Mouse (Mus musculus) neural tube, embryonic 12.5 days (tissue): Measurements from ENCODE around the gene Pld3. TPM values are rescaled to one million over a fixed set of nuclear protein-coding genes. Genes with fewer than 3 reads are reported as not detected.

ENCODE experiments used
- ATAC-seq: fragments of 200-750 bp; cut with Nextera tagmentation; 2 replicates; pipeline ENCODE4 v1.8.0; 2017; ENCODE audit warnings: low read depth, mild to moderate bottlenecking, moderate TSS enrichment, moderate library complexity; ENCODE audit not compliant: low FRiP score
- H3K27ac ChIP-seq: fragments of 300-500 bp; sonication (generic); 2 replicates; pipeline ENCODE4 v1.5.1; 2016
- H3K27me3 ChIP-seq: fragments of 300-500 bp; sonication (generic); replicated peaks from 2 replicates; pipeline ENCODE4 v1.6.1; 2016; ENCODE audit warnings: mild to moderate bottlenecking
- H3K36me3 ChIP-seq: fragments of 300-500 bp; sonication (generic); 2 replicates; pipeline ENCODE4 v1.6.1; 2016; ENCODE audit warnings: mild to moderate bottlenecking
- H3K4me1 ChIP-seq: fragments of 300-500 bp; sonication (generic); 2 replicates; pipeline ENCODE4 v1.6.1; 2016
- H3K4me2 ChIP-seq: fragments of 300-500 bp; sonication (generic); replicated peaks from 2 replicates; pipeline ENCODE4 v1.6.1; 2016; ENCODE audit warnings: mild to moderate bottlenecking
- H3K4me3 ChIP-seq: fragments of 300-500 bp; sonication (generic); 2 replicates; pipeline ENCODE4 v1.5.1; 2016
- H3K9ac ChIP-seq: fragments of 300-500 bp; sonication (generic); 2 replicates; pipeline ENCODE4 v1.6.1; 2016; ENCODE audit warnings: mild to moderate bottlenecking
- H3K9me3 ChIP-seq: fragments of 300-500 bp; sonication (generic); 2 replicates; pipeline ENCODE4 v1.6.1; 2016; ENCODE audit warnings: mild to moderate bottlenecking
- WGBS: fragments of 180-500 bp; shearing (Covaris S2); methylation state at CpG from one replicate; pipeline ENCODE4 v1.1.7; 2016; 5-methylcytosine and 5-hydroxymethylcytosine counted together
- polyA plus RNA-seq: library from polyadenylated mRNA; unstranded; fragments of >200 nt; fragmentation: Nextera tagmentation; extraction: Ambion mirVana; gene quantifications from 2 replicates; pipeline ENCODE4 v1.2.1, GENCODE M21; 2016

Pld3 gene
- polyA plus RNA-seq, 1 experiment from 2014 or later, result 91.3 TPM

GRCm38 (mm10) chr7:27487740-27488268, 65.2 kb downstream of the Pld3 start:
- Histone ChIP-seq H3K27me3 (no peaks in the 10 kb centered on the region), H3K36me3 (no peaks in the 10 kb centered on the region), H3K4me1 (peaks cover 24% of the 10 kb centered on the region), H3K27ac (no peak overlapping the region), H3K9me3 (no peaks in the 10 kb centered on the region), H3K4me2 (peak overlapping the region; percentile 63), H3K4me3 (peak overlapping the region; percentile 77), H3K9ac (peak overlapping the region; percentile 79)
- under 1% methylated on average over 13 of the region's 13 CpGs for WGBS
- peak; percentile 2; the same call in 1 of the 2 replicates for ATAC-seq

DNA sequence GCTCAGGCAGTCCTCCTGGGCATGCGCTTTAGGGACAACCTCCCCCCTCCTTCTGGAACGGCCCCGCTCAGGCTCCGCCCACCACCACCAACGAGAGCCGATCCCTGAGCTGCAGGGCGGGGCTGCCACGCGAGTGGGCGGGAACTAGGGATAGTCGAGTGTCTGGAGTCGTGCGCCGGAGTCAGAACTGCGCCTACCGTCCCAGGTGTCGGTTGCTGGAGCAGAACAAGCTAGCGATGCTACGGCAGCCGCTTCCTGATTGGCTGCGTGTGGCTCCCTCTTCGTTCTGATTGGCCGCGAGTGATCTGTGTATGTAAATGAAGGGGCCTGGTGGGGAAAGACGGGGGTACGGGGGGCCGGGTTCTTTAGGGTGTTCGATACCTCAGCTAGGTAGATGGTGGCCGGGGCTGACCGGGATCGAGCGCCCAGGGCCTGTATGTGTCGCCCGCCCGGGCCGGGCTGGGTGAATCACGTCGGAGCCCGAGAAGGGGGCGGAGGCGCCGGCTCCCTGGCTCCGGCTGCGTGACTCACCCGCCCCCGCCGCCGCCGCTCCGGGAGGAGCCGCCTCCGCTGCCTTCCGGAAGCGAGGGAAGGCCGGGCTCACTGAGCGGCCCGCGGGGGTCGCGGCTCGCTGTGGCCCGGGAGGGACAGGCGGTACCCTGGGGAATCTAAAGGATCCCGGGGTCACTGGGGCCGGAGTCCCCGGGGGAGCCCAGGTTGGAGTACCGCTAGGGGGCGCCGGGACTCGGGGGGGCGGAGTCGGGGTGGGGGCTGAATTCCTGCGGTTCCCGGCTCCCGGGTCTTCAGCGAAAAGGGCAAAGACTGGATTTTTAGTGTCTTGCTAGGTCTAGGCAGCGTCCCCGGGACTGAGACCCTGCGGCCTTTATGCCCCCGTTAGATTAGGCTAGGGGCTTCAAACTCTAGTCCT, 66.0 kb downstream of the Pld3 start, which contains the start of gene Sertad1:
Sertad1 (plus strand) TSS at position 141 of the 928 bp plus-strand sequence.
- H3K9ac ChIP-seq, result peak within 1 kb of the TSS; percentile 79
- no peaks in the 10 kb centered on the region for H3K9me3 ChIP-seq
- ATAC-seq, result peak; percentile 96
- H3K4me3 ChIP-seq, result peak within 1 kb of the TSS; percentile 77
- no peaks in the 10 kb centered on the region for H3K36me3 ChIP-seq
- H3K27ac ChIP-seq, result peak within 1 kb of the TSS; percentile 85
- H3K4me1 ChIP-seq, result peaks cover 24% of the 10 kb centered on the region
- peak within 1 kb of the TSS; percentile 63 for H3K4me2 ChIP-seq
- WGBS, result under 1% methylated on average over 80 of the region's 80 CpGs
- H3K27me3 ChIP-seq, result no peaks in the 10 kb centered on the region

DNA sequence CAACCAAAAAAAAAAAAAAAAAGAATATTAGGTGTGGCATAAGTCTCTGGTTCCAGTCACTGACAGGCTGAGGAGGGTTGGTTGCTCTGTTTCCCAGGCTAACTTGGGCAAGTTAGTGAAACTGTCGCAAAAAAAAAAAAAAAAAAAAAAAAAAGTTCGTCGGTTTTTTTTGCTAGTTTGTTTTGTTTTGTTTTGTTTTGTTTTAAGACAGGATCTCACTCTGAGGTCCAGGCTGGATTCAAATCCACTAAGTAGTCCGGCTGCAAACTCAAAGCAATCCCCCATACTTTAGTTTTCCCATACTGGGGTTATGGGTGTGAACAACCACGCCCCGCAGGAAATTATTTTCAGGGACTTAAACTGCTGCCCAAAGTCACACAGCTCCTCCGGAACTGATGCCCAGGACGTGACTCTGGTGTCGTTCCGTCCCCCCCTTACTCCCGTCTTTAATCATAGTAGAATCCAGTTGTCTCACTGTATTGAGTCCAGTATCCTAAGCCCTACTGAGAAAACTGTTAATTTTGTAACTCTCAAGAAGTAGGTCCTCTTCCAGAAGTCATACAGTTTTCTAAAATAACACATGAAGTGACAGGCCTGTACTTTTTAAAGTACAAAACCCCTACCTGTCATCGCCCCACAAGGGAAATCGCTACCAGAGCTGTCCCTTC, 66.8 kb downstream of the Pld3 start:
- Histone ChIP-seq H3K4me3 (peak overlapping the region; percentile 77), H3K27me3 (no peaks in the 10 kb centered on the region), H3K9ac (0 out of 2 replicates have a peak overlapping the region, but pooled peaks have one; percentile 26), H3K9me3 (no peaks in the 10 kb centered on the region), H3K36me3 (no peaks in the 10 kb centered on the region), H3K27ac (no peak overlapping the region), H3K4me1 (peaks cover 29% of the 10 kb centered on the region), H3K4me2 (peak overlapping the region; percentile 63)
- ATAC-seq, result no peak
- 5% methylated on average over 13 of the region's 13 CpGs for WGBS

- no peak overlapping the region for H3K27ac ChIP-seq
- H3K27me3 ChIP-seq, result no peaks in the 10 kb centered on the region
- peaks cover 24% of the 10 kb centered on the region; the same call in 1 of the 2 replicates for H3K4me1 ChIP-seq
- no peak for ATAC-seq
- no peaks in the 10 kb centered on the region for H3K9me3 ChIP-seq
- H3K36me3 ChIP-seq, result no peaks in the 10 kb centered on the region
- WGBS, result 83% methylated on average over 4 of the region's 4 CpGs
- H3K4me3 ChIP-seq, result no peak overlapping the region
- H3K4me2 ChIP-seq, result no peak overlapping the region
- no peak overlapping the region for H3K9ac ChIP-seq
Observed at GRCm38 (mm10) chr7:27483860-27484259, 69.2 kb downstream of the Pld3 start.

Other genes starting within 250 kb of the Pld3 start
- gene Ltbp4, start 215.5 kb downstream of the Pld3 start, polyA plus RNA-seq, result 6.1 and 9.9 TPM in 2 replicates
- 68.6 and 68.9 TPM in 2 replicates for gene Shkbp1, start 197.2 kb downstream of the Pld3 start, polyA plus RNA-seq
- gene Gm20479, start 195.8 kb downstream of the Pld3 start, polyA plus RNA-seq, result 0.40 TPM in 1 of 2 replicates, not detected in the other
- gene Sptbn4, start 105.5 kb downstream of the Pld3 start, polyA plus RNA-seq, result 1.2 and 1.3 TPM in 2 replicates
- 21.6 and 23.0 TPM in 2 replicates for gene Blvrb, start 105.2 kb downstream of the Pld3 start, polyA plus RNA-seq
- gene Sertad3, start 79.5 kb downstream of the Pld3 start, polyA plus RNA-seq, result 20.5 and 22.2 TPM in 2 replicates
- gene Sertad1, start 66.3 kb downstream of the Pld3 start, polyA plus RNA-seq, result 14.6 and 14.8 TPM in 2 replicates
- gene Prx, start 53.9 kb downstream of the Pld3 start, polyA plus RNA-seq, result 2.2 and 2.8 TPM in 2 replicates
- 0.44 and 0.54 TPM in 2 replicates for gene Hipk4, start 30.0 kb downstream of the Pld3 start, polyA plus RNA-seq
- gene 2310022A10Rik, start within 50 bp of the Pld3 start, polyA plus RNA-seq, result 31.8 and 36.0 TPM in 2 replicates
- gene Akt2, start 38.3 kb upstream of the Pld3 start, polyA plus RNA-seq, result 74.8 and 78.2 TPM in 2 replicates
- 25.1 and 26.2 TPM in 2 replicates for gene Ttc9b, start 100.7 kb upstream of the Pld3 start, polyA plus RNA-seq
- gene Map3k10, start 121.4 kb upstream of the Pld3 start, polyA plus RNA-seq, result 21.1 and 22.2 TPM in 2 replicates
- 7.0 and 7.8 TPM in 2 replicates for gene Zfp607b, start 136.1 kb upstream of the Pld3 start, polyA plus RNA-seq
- 97.2 and 102 TPM in 2 replicates for gene Zfp60, start 178.2 kb upstream of the Pld3 start, polyA plus RNA-seq